Mouse (Mus musculus) lung, embryonic 16.5 days (tissue): ENCODE results near the gene Col5a3. TPM values are rescaled to one million over a fixed set of nuclear protein-coding genes. Genes with fewer than 3 reads are reported as not detected.

Experiments
- ATAC-seq: fragments of 200-750 bp; cut with Nextera tagmentation; 2 replicates; pipeline ENCODE4 v1.8.0; 2017; ENCODE audit warnings: low read depth, mild to moderate bottlenecking, moderate library complexity
- H3K27ac ChIP-seq: fragments of 300-500 bp; sonication (generic); 2 replicates; pipeline ENCODE4 v1.5.1; 2014; ENCODE audit warnings: mild to moderate bottlenecking, control low read depth, low read length
- H3K27me3 ChIP-seq: fragments of 300-500 bp; sonication (generic); 2 replicates; pipeline ENCODE4 v1.6.1; 2014; ENCODE audit warnings: low read depth, low read length, mixed read lengths; ENCODE audit not compliant: control insufficient read depth, insufficient read depth
- H3K36me3 ChIP-seq: fragments of 300-500 bp; sonication (generic); 2 replicates; pipeline ENCODE4 v1.6.1; 2014; ENCODE audit warnings: low read length; ENCODE audit not compliant: control insufficient read depth, insufficient read depth
- H3K4me1 ChIP-seq: fragments of 300-500 bp; sonication (generic); replicated peaks from 2 replicates; pipeline ENCODE4 v1.6.1; 2014; ENCODE audit warnings: low read length, mixed read lengths; ENCODE audit not compliant: control insufficient read depth, insufficient read depth
- H3K4me2 ChIP-seq: fragments of 300-500 bp; sonication (generic); 2 replicates; pipeline ENCODE4 v1.6.1; 2014; ENCODE audit warnings: low read depth, low read length, control low read depth
- H3K4me3 ChIP-seq: fragments of 300-500 bp; sonication (generic); 2 replicates; pipeline ENCODE4 v1.5.1; 2014; ENCODE audit warnings: mild to moderate bottlenecking, low read length, control low read depth
- H3K9ac ChIP-seq: fragments of 300-500 bp; sonication (generic); 2 replicates; pipeline ENCODE4 v1.6.1; 2014; ENCODE audit warnings: low read length, control low read depth
- H3K9me3 ChIP-seq: fragments of 300-500 bp; sonication (generic); 2 replicates; pipeline ENCODE4 v1.6.1; 2016; ENCODE audit warnings: low read length; ENCODE audit not compliant: control insufficient read depth
- WGBS: fragments of 180-500 bp; shearing (Covaris S2); extraction: QIAGEN DNeasy Blood & Tissue Kit; methylation state at CpG from one replicate; pipeline ENCODE4 v1.1.7; 2014; 5-methylcytosine and 5-hydroxymethylcytosine counted together
- polyA plus RNA-seq: library from polyadenylated mRNA; unstranded; fragments of >200 nt; fragmentation: Nextera tagmentation; extraction: Ambion mirVana; gene quantifications from 2 replicates; pipeline ENCODE4 v1.2.1, GENCODE M21; 2015

Gene Col5a3
- polyA plus RNA-seq, 1 experiment from 2014 or later: 1.2 TPM

GRCm38 (mm10) chr9:20727601-20728113 lies 87.2 kb downstream of the Col5a3 start:
- Histone ChIP-seq H3K27me3 (peaks cover 51% of the 10 kb centered on the region), H3K4me1 (peaks cover 15% of the 10 kb centered on the region), H3K9me3 (no peaks in the 10 kb centered on the region), H3K4me2 (peak overlapping the region; percentile 96), H3K27ac (no peak overlapping the region), H3K9ac (peak overlapping the region; percentile 51), H3K4me3 (peak overlapping the region; percentile 53), H3K36me3 (no peaks in the 10 kb centered on the region)
- WGBS: under 1% methylated on average over 46 of the region's 46 CpGs
- ATAC-seq: peak; percentile 67

DNA sequence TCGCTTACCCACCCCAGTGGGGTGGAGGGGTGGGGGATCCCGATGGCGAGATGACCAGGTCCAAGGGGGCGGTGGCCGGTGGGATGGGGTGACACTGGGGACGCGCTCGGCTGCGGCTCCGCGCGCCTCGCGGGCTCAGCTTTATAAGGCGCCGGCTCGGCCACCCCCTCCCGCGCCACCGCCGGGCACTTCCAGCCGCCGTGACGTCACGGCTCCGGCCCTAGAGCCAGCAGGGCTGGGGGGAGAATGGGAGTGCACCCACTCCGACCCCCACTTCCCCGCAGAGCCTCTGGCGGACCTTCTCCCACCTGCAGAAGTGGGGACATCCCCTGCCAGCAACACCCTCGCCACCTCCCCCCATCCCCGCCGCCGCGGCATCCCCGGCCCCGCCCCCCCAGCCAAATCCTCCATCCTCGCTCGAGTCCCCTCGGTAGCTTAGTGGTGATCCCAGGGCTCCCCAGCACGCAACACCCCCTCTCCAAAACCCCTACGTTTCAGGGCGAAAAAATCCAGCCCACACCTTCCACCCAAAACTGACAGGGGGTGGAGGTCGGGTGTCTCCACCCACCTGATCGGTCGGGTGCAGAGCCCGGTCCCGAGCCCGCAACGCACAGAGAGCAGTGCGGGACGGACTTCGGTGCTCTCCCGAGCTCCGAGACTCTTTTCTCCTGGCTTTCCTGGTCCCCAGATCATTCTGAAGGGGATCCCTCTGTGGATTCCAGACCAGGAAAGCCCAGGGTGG lies 87.8 kb downstream of the Col5a3 start:
- under 1% methylated on average over 53 of the region's 54 CpGs for WGBS
- H3K27me3 ChIP-seq: peaks cover 51% of the 10 kb centered on the region
- H3K4me3 ChIP-seq: peak overlapping the region; percentile 53
- no peaks in the 10 kb centered on the region for H3K36me3 ChIP-seq
- H3K9me3 ChIP-seq: no peaks in the 10 kb centered on the region
- peaks cover 15% of the 10 kb centered on the region for H3K4me1 ChIP-seq
- ATAC-seq: peak; percentile 35
- peak overlapping the region; percentile 96 for H3K4me2 ChIP-seq
- H3K27ac ChIP-seq: no peak overlapping the region
- peak overlapping the region; percentile 51 for H3K9ac ChIP-seq

GRCm38 (mm10) chr9:20726134-20726858 lies 88.6 kb downstream of the Col5a3 start:
- Histone ChIP-seq H3K4me1 (peaks cover 15% of the 10 kb centered on the region), H3K4me2 (peak overlapping the region; percentile 96), H3K36me3 (no peaks in the 10 kb centered on the region), H3K9ac (peak overlapping the region; percentile 51), H3K27me3 (peaks cover 51% of the 10 kb centered on the region), H3K4me3 (peak overlapping the region; percentile 53), H3K9me3 (no peaks in the 10 kb centered on the region), H3K27ac (no peak overlapping the region)
- ATAC-seq: peak; percentile 18
- 2% methylated on average over 42 of the region's 42 CpGs for WGBS

- ATAC-seq: peak; percentile 43
- H3K36me3 ChIP-seq: no peaks in the 10 kb centered on the region
- H3K27ac ChIP-seq: no peak overlapping the region
- H3K9me3 ChIP-seq: no peaks in the 10 kb centered on the region
- peaks cover 4% of the 10 kb centered on the region for H3K4me1 ChIP-seq
- H3K4me2 ChIP-seq: no peak overlapping the region
- 29% methylated on average over 2 of the region's 2 CpGs for WGBS
- H3K4me3 ChIP-seq: no peak overlapping the region
- H3K27me3 ChIP-seq: peaks cover 24% of the 10 kb centered on the region
- no peak overlapping the region for H3K9ac ChIP-seq
These were observed 93.3 kb downstream of the Col5a3 start for GRCm38 (mm10) chr9:20721582-20721981.

Other genes starting within 250 kb of the Col5a3 start
- 18.1 and 21.4 TPM in 2 replicates for gene Zfp846, start 233.8 kb downstream of the Col5a3 start, polyA plus RNA-seq
- gene Ubl5, start 172.2 kb downstream of the Col5a3 start, polyA plus RNA-seq: 422 and 439 TPM in 2 replicates
- 20.9 and 24.5 TPM in 2 replicates for gene Fbxl12, start 170.3 kb downstream of the Col5a3 start, polyA plus RNA-seq
- gene Pin1, start 163.0 kb downstream of the Col5a3 start, polyA plus RNA-seq: 47.4 and 50.3 TPM in 2 replicates
- 2.9 and 3.7 TPM in 2 replicates for gene Olfm2, start 68.7 kb downstream of the Col5a3 start, polyA plus RNA-seq
- gene Rdh8, start 3.4 kb upstream of the Col5a3 start, polyA plus RNA-seq: not detected in 2 replicates
- gene A230050P20Rik, start 53.6 kb upstream of the Col5a3 start, polyA plus RNA-seq: 18.8 and 22.4 TPM in 2 replicates
- gene Angptl6, start 64.7 kb upstream of the Col5a3 start, polyA plus RNA-seq: 2.7 and 3.1 TPM in 2 replicates
- 57.3 and 64.1 TPM in 2 replicates for gene Ppan, start 73.1 kb upstream of the Col5a3 start, polyA plus RNA-seq
- gene Eif3g, start 83.6 kb upstream of the Col5a3 start, polyA plus RNA-seq: 255 and 258 TPM in 2 replicates
- 92.5 and 97.1 TPM in 2 replicates for gene Dnmt1, start 144.8 kb upstream of the Col5a3 start, polyA plus RNA-seq
- 63.5 and 67.2 TPM in 2 replicates for gene S1pr2, start 161.7 kb upstream of the Col5a3 start, polyA plus RNA-seq
- 156 TPM in 2 replicates for gene Mrpl4, start 187.7 kb upstream of the Col5a3 start, polyA plus RNA-seq
- 76.2 and 93.0 TPM in 2 replicates for gene Icam1, start 200.9 kb upstream of the Col5a3 start, polyA plus RNA-seq
- gene Icam4, start 214.3 kb upstream of the Col5a3 start, polyA plus RNA-seq: 2.2 and 4.2 TPM in 2 replicates
- gene Icam5, start 217.0 kb upstream of the Col5a3 start, polyA plus RNA-seq: 0.24 and 0.33 TPM in 2 replicates